Mouse (Mus musculus): Measurements from ENCODE around the gene Igdcc4. TPM values are rescaled to one million over a fixed set of nuclear protein-coding genes. Genes with fewer than 3 reads are reported as not detected.

The Igdcc4 gene
- total and polyA plus RNA-seq, 3 experiments, result 0.22 TPM; not detected in 2

- no peak overlapping the region for H3K4me3 ChIP-seq (ENCODE audit: low read depth, low read length)
- TF ChIP-seq POLR2AphosphoS5 (IDR thresholded peaks at IDR 0.05; ENCODE audit: insufficient replicate concordance, low read depth, low read length), result no peak
- TF ChIP-seq CTCF (IDR thresholded peaks at IDR 0.05; ENCODE audit: low read depth, low read length), result no peak
- TF ChIP-seq GATA2 (IDR thresholded peaks at IDR 0.05; ENCODE audit: borderline replicate concordance, low read depth, low read length), result no peak
- TF ChIP-seq GATA1 (IDR thresholded peaks at IDR 0.05; ENCODE audit: borderline replicate concordance, low read length), result no peak
- TF ChIP-seq TAL1 (conservative IDR thresholded peaks at IDR 0.05; ENCODE audit: low read depth, low read length), result no peak
- no peaks in the 10 kb centered on the region for H3K9me3 ChIP-seq (replicated peaks)
- H3K4me1 ChIP-seq (ENCODE audit: insufficient read depth, low read depth, low read length), result peaks cover 28% of the 10 kb centered on the region
- H3K36me3 ChIP-seq (replicated peaks), result peaks cover 33% of the 10 kb centered on the region
- DNase-seq (ENCODE audit: low spot score), result no peak
- no peak for ATAC-seq (ENCODE audit: extremely low read depth, insufficient number of reproducible peaks, low FRiP score, poor library complexity, severe bottlenecking)
- 0 out of 2 replicates have a peak, but pooled peaks cover 5% of the 10 kb centered on the region for H3K27me3 ChIP-seq (ENCODE audit: insufficient read depth, low read length)
Measured at GRCm38 (mm10) chr9:65087490-65087889, 13.8 kb upstream of the Igdcc4 start.

- DNase-seq (ENCODE audit: low spot score) (no peak), ATAC-seq (ENCODE audit: extremely low read depth, insufficient number of reproducible peaks, low FRiP score, poor library complexity, severe bottlenecking) (no peak)
- H3K36me3 ChIP-seq (replicated peaks), result no peaks in the 10 kb centered on the region
- no peak for TF ChIP-seq CTCF (IDR thresholded peaks at IDR 0.05; ENCODE audit: low read depth, low read length)
- TF ChIP-seq POLR2AphosphoS5 (IDR thresholded peaks at IDR 0.05; ENCODE audit: insufficient replicate concordance, low read depth, low read length), result no peak
- no peak for TF ChIP-seq TAL1 (conservative IDR thresholded peaks at IDR 0.05; ENCODE audit: low read depth, low read length)
- TF ChIP-seq GATA1 (IDR thresholded peaks at IDR 0.05; ENCODE audit: borderline replicate concordance, low read length), result no peak
- no peak for TF ChIP-seq GATA2 (IDR thresholded peaks at IDR 0.05; ENCODE audit: borderline replicate concordance, low read depth, low read length)
- H3K27me3 ChIP-seq (ENCODE audit: insufficient read depth, low read length), result peaks cover 20% of the 10 kb centered on the region
- no peaks in the 10 kb centered on the region for H3K4me1 ChIP-seq (ENCODE audit: insufficient read depth, low read depth, low read length)
- H3K9me3 ChIP-seq (replicated peaks), result no peaks in the 10 kb centered on the region
- H3K4me3 ChIP-seq (ENCODE audit: low read depth, low read length), result no peak overlapping the region
Measured at GRCm38 (mm10) chr9:65094237-65094636, 7.0 kb upstream of the Igdcc4 start.

- DNase-seq (ENCODE audit: low spot score), result no peak
Measured at GRCm38 (mm10) chr9:65101686-65102376, 545 bp downstream of the Igdcc4 start.

GRCm38 (mm10) chr9:65102377-65103172, 1.3 kb downstream of the Igdcc4 start:
- H3K27me3 ChIP-seq (ENCODE audit: insufficient read depth, low read length), result peaks cover 42% of the 10 kb centered on the region
- H3K4me1 ChIP-seq (ENCODE audit: insufficient read depth, low read depth, low read length), result peaks cover 7% of the 10 kb centered on the region
- ATAC-seq (ENCODE audit: extremely low read depth, insufficient number of reproducible peaks, low FRiP score, poor library complexity, severe bottlenecking), result no peak
- peaks cover 15% of the 10 kb centered on the region for H3K9me3 ChIP-seq (replicated peaks)
- TF ChIP-seq TAL1 (conservative IDR thresholded peaks at IDR 0.05; ENCODE audit: low read depth, low read length), result no peak
- TF ChIP-seq POLR2AphosphoS5 (IDR thresholded peaks at IDR 0.05; ENCODE audit: insufficient replicate concordance, low read depth, low read length), result no peak
- TF ChIP-seq GATA1 (IDR thresholded peaks at IDR 0.05; ENCODE audit: borderline replicate concordance, low read length), result no peak
- no peak for TF ChIP-seq GATA2 (IDR thresholded peaks at IDR 0.05; ENCODE audit: borderline replicate concordance, low read depth, low read length)
- no peak for TF ChIP-seq CTCF (IDR thresholded peaks at IDR 0.05; ENCODE audit: low read depth, low read length)
- H3K4me3 ChIP-seq (ENCODE audit: low read depth, low read length), result no peak overlapping the region
- DNase-seq (ENCODE audit: low spot score), result no peak
- H3K36me3 ChIP-seq (replicated peaks), result no peaks in the 10 kb centered on the region

More at GRCm38 (mm10) chr9:65101686-65102376, 545 bp downstream of the Igdcc4 start:
- ATAC-seq (ENCODE audit: extremely low read depth, insufficient number of reproducible peaks, low FRiP score, poor library complexity, severe bottlenecking), result no peak
- peaks cover 7% of the 10 kb centered on the region for H3K4me1 ChIP-seq (ENCODE audit: insufficient read depth, low read depth, low read length)
- H3K9me3 ChIP-seq (replicated peaks), result peaks cover 15% of the 10 kb centered on the region
- peaks cover 39% of the 10 kb centered on the region for H3K27me3 ChIP-seq (ENCODE audit: insufficient read depth, low read length)
- TF ChIP-seq TAL1 (conservative IDR thresholded peaks at IDR 0.05; ENCODE audit: low read depth, low read length) (no peak), POLR2AphosphoS5 (IDR thresholded peaks at IDR 0.05; ENCODE audit: insufficient replicate concordance, low read depth, low read length) (no peak), GATA1 (IDR thresholded peaks at IDR 0.05; ENCODE audit: borderline replicate concordance, low read length) (no peak), CTCF (IDR thresholded peaks at IDR 0.05; ENCODE audit: low read depth, low read length) (no peak), GATA2 (IDR thresholded peaks at IDR 0.05; ENCODE audit: borderline replicate concordance, low read depth, low read length) (no peak)
- no peaks in the 10 kb centered on the region for H3K36me3 ChIP-seq (replicated peaks)
- H3K4me3 ChIP-seq (ENCODE audit: low read depth, low read length), result no peak overlapping the region; the same call in 1 of the 2 replicates

DNA sequence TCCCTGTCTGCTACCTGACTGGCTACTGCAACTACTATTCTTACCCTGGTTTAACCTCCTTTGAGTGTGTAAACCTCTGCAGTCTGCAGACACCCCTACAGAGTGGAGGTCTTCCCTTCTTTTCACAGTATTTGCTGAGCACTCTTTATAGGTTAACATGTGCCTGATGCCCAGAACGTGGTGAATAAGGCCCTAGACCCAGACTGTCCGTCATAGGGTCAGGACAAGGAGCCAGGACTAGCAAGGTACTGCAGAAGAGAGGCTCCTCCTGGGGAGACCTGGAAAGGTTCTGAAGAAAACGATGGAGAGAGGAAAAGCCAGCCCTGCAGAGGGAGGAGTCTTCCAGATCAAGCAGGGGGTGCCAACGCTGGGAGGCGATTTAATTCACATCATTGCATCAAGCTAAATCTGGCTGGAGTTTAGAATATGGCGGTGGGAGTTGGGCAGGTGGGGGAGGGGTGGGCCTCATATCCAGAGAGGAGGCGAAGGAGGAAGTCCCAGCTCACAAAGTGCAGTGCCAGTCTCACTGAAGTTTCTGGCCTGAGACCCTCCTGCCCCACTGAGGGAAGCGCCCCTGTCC, 2.0 kb downstream of the Igdcc4 start:
- Histone ChIP-seq H3K4me1 (ENCODE audit: insufficient read depth, low read depth, low read length) (peaks cover 7% of the 10 kb centered on the region), H3K36me3 (replicated peaks) (no peaks in the 10 kb centered on the region), H3K9me3 (replicated peaks) (peaks cover 15% of the 10 kb centered on the region), H3K4me3 (ENCODE audit: low read depth, low read length) (no peak overlapping the region), H3K27me3 (ENCODE audit: insufficient read depth, low read length) (peaks cover 42% of the 10 kb centered on the region)
- TF ChIP-seq GATA1 (IDR thresholded peaks at IDR 0.05; ENCODE audit: borderline replicate concordance, low read length) (no peak), CTCF (IDR thresholded peaks at IDR 0.05; ENCODE audit: low read depth, low read length) (no peak), GATA2 (IDR thresholded peaks at IDR 0.05; ENCODE audit: borderline replicate concordance, low read depth, low read length) (no peak), TAL1 (conservative IDR thresholded peaks at IDR 0.05; ENCODE audit: low read depth, low read length) (no peak), POLR2AphosphoS5 (IDR thresholded peaks at IDR 0.05; ENCODE audit: insufficient replicate concordance, low read depth, low read length) (no peak)
- DNase-seq (ENCODE audit: low spot score) (no peak), ATAC-seq (ENCODE audit: extremely low read depth, insufficient number of reproducible peaks, low FRiP score, poor library complexity, severe bottlenecking) (no peak)

DNA sequence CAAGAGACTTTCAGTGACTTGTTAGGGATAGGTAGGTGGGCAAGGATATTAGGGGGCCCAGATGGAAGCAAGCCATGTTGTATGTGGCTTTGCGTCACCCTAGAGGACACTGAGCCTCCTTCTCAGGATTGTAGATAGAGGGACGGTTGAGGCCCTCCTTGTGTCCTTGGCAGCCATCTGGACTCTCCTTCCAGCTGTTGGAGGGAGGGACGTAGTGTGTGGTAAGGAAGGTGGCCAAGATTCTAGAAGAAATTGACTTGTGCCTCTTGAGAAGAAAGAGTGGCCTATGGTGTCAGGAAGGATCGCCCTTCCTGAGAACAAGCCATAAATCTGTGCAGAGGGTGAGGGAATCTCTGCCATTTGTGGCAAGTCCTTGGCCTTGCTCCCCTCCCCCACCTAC, 5.5 kb downstream of the Igdcc4 start:
- peaks cover 3% of the 10 kb centered on the region for H3K9me3 ChIP-seq (replicated peaks)
- peaks cover 60% of the 10 kb centered on the region for H3K27me3 ChIP-seq (ENCODE audit: insufficient read depth, low read length)
- DNase-seq (ENCODE audit: low spot score) (no peak), ATAC-seq (ENCODE audit: extremely low read depth, insufficient number of reproducible peaks, low FRiP score, poor library complexity, severe bottlenecking) (no peak)
- no peak for TF ChIP-seq GATA1 (IDR thresholded peaks at IDR 0.05; ENCODE audit: borderline replicate concordance, low read length)
- no peak for TF ChIP-seq POLR2AphosphoS5 (IDR thresholded peaks at IDR 0.05; ENCODE audit: insufficient replicate concordance, low read depth, low read length)
- no peak for TF ChIP-seq GATA2 (IDR thresholded peaks at IDR 0.05; ENCODE audit: borderline replicate concordance, low read depth, low read length)
- no peak for TF ChIP-seq TAL1 (conservative IDR thresholded peaks at IDR 0.05; ENCODE audit: low read depth, low read length)
- no peak for TF ChIP-seq CTCF (IDR thresholded peaks at IDR 0.05; ENCODE audit: low read depth, low read length)
- peaks cover 4% of the 10 kb centered on the region for H3K4me1 ChIP-seq (ENCODE audit: insufficient read depth, low read depth, low read length)
- H3K4me3 ChIP-seq (ENCODE audit: low read depth, low read length), result no peak overlapping the region
- H3K36me3 ChIP-seq (replicated peaks), result no peaks in the 10 kb centered on the region
